Mouse (Mus musculus) NIH3T3 (cell line): ENCODE measurements around the gene Zfp972.
"Not testable (repeated sequence)": the region's sequence is repeated elsewhere in the genome, so short reads cannot be mapped to it uniquely, and the experiment has no call there.

Source experiments
- DNase-seq: peaks from one replicate; pipeline ENCODE4 v3.0.0-alpha.2; 2012; ENCODE audit warnings: low read depth

The Zfp972 gene

DNA sequence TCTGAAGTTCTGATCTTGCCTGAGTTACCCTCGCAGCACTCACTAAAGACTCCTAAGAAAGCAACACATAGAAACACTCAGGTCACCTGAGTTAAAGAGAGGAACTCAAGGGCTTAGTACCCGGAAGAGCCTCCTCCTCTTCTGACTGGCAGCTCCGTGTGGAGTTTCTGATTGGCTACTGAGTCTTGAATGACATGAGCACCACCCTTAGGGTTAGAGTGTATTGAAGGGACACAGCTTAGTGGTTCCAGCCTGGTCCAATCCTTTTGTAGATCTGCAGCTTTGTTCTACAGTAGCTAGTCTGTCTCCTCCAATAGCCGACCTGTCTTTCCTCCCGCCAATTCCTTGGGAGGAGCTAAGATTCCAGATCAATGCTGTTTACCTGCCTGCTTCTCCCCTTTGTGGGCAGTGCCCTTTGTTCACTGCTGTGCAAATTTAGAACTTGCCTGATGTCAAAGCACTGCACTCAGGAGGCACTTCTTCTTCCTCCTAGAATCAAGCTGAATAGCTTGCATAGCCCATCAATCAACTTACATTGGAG lies at the start of gene Zfp972:
Gene Zfp972, minus strand, starts transcription at position 51 of the 541 bp plus-strand sequence.
- peak; percentile 1 for DNase-seq

DNA sequence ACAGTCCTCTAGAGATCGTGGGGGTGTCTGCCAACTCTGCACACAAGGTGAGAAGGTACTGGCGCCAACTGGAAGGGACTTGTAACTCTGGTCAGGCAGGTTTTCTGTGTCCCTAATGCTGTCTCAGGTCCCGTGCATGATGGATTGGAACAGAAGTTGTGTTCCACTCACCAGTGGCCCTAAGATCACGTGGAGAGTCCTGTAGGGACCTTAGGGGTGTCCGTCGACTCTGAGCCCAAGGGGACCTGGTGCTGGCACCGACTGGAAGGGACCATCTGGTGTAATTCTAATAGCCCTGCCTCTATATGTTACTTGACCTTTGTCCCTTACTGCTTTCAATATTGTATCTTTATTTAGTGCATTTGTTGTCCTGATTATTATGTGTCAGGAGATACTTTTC lies 49.4 kb upstream of the Zfp972 start:
- not testable (repeated sequence) for DNase-seq

DNA sequence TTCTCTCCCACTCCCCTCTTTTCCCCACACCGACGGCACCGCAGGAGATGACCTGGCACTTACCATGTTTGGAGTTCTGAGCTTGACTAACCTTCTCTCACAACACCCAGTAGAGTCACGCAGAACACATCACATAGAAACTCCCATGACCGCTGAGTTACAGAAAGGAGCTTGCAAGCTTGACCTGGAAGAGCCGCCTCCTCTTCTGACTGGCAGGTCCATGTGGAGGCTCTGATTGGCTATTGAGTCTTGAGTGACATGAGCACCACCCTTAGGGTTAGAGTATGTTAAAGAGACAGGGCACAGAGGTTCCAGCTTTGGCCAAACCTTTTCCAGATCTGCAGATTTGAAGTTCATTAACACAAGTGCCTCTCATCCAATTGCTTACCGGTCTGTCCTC lies 31.7 kb upstream of the Zfp972 start, which contains the start of gene Gm14326:
Gene Gm14326, minus strand, starts transcription at position 153 of the 400 bp plus-strand sequence.
- peak; percentile 53 for DNase-seq

DNA sequence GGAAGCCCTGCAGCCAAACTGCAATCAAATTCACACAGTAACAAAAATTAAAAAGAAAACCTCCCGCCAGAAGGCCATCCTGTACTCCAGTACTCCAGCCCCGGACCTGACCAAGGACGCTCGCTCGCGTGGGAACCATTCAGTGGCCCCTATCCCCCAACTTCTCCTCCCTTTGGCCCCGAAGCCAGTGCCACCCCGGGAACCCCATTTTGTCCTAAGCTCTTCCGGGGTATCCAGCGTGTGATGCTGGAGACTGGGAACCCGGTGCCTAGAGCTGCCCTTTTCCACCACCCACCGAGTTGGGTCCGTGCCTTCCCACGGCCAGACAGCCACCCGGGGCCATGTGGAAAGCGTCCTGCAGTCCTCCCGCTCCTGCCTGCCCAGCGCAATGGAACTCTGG lies 31.3 kb upstream of the Zfp972 start:
- peak; percentile 7 for DNase-seq

DNA sequence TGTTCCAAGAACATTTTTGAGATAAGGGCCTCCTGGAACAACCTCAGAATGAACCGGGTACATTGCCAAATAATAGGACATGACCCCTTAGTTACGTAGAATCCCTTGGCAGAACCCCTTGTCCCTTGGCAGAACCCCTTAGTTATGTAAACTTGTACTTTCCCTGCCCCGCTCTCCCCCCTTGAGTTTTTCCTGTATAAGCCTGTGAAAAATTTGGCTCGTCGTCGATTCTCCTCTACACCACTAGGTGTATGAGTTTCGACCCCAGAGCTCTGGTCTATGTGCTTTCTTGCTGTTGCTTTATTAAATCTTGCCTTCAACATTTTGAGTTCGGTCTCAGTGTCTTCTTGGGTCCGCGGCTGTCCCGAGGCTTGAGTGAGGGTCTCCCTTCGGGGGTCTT lies 22.1 kb downstream of the Zfp972 start:
- DNase-seq = not testable (repeated sequence)

DNA sequence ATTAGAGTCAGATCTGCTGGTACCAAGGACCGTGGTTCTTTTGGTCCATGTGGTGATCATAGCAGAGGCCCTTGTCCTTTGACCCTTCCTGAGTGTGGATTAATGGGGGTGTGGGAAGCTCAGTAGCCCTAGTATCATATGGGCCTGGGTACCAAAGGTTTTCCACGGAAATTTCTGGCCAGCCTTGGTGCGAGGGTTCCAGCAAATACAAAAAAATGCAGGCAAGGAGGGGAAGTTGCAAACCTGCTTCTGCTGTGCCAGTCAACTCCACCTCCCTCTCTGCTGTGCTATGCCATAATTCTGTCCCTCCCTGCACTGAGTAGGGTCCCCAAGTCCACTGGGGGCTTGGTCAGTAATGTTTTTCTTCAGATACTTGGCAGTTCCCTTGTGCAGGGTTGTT lies 27.2 kb downstream of the Zfp972 start:
- DNase-seq = not testable (repeated sequence)

DNA sequence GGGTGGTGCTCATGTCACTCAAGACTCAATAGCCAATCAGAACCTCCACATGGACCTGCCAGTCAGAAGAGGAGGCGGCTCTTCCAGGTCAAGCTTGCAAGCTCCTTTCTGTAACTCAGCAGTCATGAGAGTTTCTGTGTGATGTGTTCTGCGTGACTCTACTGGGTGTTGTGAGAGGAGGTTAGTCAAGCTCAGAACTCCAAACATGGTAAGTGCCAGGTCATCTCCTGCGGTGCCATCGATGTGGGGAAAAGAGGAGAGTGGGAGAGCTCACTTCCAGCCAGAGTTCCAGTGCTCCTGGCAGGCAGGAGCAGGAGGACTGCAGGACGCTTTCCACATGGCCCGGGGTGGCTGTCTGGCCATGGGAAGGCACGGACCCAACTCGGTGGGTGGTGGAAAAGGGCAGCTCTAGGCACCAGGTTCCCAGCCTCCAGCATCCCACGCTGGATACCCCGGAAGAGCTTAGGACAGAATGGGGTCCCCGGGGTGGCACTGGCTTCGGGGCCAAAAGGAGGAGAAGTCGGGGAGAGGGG lies 28.3 kb downstream of the Zfp972 start, which contains the start of gene Gm14327:
Gene Gm14327, plus strand, starts transcription at position 51 of the 533 bp plus-strand sequence.
- peak; percentile 26 for DNase-seq

DNA sequence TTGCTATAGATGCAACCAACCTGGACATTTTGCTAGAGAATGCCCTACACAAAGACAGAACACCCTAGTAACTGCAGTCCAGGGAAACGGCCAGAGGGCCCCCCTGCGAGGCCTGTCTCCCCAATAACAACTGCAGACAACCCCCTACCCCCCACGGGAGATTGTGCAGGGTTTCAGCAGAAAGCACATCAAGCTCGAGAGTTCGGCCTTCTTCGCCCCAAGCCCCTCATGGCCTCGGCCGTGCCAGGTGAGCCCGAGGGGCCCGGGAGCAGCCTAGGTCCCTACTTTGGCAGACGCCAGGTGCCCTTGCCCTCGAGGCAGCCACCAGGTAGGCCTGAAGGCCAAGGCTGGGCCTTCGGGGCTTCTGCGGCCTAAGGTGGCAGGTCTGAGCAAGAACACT lies 37.7 kb downstream of the Zfp972 start:
- not testable (repeated sequence) for DNase-seq

DNA sequence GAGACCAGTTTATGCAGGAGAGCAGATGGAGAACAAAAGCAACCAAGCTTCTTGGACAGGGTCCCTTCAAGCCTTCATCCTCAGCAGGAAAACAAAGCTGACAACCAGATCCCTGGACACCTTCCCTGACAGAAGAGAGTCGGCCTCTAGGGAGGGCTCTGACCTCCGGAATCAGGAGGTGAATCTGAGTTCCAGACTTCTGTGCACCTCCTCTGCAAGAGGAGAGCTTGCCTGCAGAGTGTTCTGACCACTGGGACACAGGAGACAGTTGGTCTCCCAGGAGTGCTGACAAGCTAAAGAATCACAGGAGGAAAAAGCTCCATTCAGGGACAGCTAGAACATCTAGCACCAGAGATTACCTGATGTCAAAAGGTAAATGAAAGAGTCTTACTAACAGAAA lies 63.2 kb downstream of the Zfp972 start:
- not testable (repeated sequence) for DNase-seq
